Mouse (Mus musculus): Measurements from ENCODE around the gene Tubgcp2. TPM values are rescaled to one million over a fixed set of nuclear protein-coding genes. Genes with fewer than 3 reads are reported as not detected.

Gene Tubgcp2
- total RNA-seq, 2 experiments from 2014 or later: 34.1 to 35.4 TPM

- no peak for DNase-seq (ENCODE audit: low spot score in 2 of 2)
Observed at GRCm38 (mm10) chr7:140048361-140049114, 12.1 kb upstream of the Tubgcp2 start, which contains the start of gene Msx3. Gene Msx3, minus strand, starts transcription at chr7:140049089.

GRCm38 (mm10) chr7:140047811-140048311, 11.4 kb upstream of the Tubgcp2 start:
- DNase-seq (ENCODE audit: low spot score in 2 of 2): no peak

GRCm38 (mm10) chr7:140045546-140045945, 9.1 kb upstream of the Tubgcp2 start:
- no peak for DNase-seq (ENCODE audit: low spot score in 2 of 2)

GRCm38 (mm10) chr7:140042728-140043127, 6.3 kb upstream of the Tubgcp2 start:
- no peak for DNase-seq (ENCODE audit: low spot score in 2 of 2)

DNA sequence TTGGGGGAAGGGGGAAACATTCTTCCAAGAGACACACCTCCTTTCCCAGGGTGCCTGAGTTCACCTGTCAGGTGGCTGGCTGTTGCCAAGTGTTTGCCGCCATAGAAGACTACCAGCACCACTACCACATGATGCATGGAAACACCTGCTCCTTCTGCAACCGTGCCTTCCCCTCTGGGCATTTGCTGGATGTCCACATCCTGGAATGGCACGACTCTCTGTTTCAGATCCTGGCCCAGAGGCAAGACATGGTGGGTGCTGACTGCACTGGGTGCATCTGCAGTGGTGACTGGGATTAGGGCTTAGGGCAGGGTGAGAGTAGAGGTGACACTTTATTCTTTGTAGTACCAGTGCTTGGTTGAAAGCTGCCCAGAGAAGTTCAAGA, 694 bp upstream of the Tubgcp2 start:
- DNase-seq (ENCODE audit: low spot score in 2 of 2): no peak

DNA sequence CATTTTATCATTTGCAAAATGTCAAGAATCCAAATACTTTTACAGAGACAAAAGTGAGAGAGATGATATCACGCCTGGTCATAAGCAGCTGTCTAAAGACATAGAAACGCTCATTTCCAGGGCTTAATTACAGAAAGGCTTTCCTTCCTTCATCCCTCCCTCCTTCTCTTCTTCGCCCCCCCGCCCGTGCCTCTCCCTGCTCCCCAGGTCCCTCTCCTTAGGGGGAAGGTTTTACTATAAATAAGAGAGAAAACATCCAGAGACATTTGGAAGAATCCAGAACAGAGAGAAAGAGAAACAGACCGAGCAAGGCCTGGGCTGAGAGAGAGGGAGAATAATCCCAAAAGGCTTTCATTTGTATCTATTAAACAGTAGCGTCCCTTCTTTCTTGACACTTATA, 1.0 kb downstream of the Tubgcp2 start:
- DNase-seq (ENCODE audit: low spot score in 2 of 2): no peak

GRCm38 (mm10) chr7:140033386-140033785, 3.1 kb downstream of the Tubgcp2 start:
- DNase-seq (ENCODE audit: low spot score in 2 of 2): no peak

GRCm38 (mm10) chr7:140032366-140032765, 4.1 kb downstream of the Tubgcp2 start:
- DNase-seq (ENCODE audit: low spot score in 2 of 2): no peak

DNA sequence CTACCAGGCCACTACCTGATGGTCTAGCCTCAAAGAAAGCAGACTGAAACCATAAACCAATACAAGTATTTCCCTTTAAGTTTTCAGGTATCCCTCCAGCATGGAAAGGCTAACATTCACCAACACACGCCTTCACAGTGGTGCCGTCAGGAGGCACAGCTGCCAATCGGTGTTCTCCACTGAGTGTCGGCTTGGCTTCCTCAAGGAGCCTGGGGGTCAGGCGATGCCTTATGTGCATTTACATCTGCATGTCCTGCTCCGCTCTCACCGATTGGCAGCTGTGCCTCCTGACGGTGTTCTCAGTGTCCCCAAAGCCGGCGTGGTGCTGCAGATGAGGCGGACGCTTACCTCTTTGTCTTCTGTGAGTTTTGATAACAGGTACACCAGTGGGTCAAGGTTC, 4.7 kb downstream of the Tubgcp2 start:
- DNase-seq (ENCODE audit: low spot score in 2 of 2): no peak

DNA sequence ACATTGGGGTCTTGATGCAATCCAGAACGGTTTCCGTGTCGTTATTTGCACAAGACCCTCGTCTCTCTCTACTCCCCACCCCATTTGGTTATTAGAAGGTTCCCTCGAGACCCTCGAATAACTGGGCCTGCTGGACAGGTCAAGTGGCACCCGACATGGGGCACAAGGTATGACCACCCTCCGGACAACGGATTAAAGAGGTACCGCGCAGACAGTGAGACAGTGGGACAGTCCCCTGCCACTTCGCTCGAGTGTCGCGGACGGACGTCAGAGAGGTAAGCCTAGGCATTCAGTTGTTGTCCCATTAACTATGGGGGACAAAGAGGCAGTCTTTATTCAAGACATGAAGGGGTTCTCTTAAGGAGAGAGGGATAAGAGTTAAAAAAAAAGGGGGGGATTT, 25.1 kb downstream of the Tubgcp2 start:
- no peak for DNase-seq (ENCODE audit: low spot score in 2 of 2)

GRCm38 (mm10) chr7:140007781-140008180, 28.7 kb downstream of the Tubgcp2 start:
- no peak for DNase-seq (ENCODE audit: low spot score in 2 of 2)

GRCm38 (mm10) chr7:140006861-140007611, 29.4 kb downstream of the Tubgcp2 start:
- DNase-seq (ENCODE audit: low spot score in 2 of 2): no peak

DNA sequence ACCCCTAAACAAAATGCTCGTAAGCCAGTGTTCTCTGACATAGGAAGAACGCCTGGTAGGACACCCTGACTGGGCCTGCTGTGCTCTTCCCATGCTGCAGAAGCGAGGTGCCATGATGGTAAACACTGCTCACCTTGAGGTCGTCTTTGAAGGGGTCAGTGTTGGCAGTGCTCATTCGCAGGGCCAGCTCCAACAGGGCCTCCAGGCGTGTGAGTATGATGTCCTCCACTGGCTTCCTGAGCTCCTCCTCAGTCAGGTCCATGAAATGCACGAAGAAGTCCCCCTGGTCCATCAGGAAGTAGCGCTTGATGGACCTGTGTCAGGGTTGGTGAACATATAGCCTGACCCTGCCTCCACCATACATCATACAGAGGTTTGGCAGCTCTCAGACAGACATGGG, 31.8 kb downstream of the Tubgcp2 start:
- no peak for DNase-seq (ENCODE audit: low spot score in 2 of 2)

DNA sequence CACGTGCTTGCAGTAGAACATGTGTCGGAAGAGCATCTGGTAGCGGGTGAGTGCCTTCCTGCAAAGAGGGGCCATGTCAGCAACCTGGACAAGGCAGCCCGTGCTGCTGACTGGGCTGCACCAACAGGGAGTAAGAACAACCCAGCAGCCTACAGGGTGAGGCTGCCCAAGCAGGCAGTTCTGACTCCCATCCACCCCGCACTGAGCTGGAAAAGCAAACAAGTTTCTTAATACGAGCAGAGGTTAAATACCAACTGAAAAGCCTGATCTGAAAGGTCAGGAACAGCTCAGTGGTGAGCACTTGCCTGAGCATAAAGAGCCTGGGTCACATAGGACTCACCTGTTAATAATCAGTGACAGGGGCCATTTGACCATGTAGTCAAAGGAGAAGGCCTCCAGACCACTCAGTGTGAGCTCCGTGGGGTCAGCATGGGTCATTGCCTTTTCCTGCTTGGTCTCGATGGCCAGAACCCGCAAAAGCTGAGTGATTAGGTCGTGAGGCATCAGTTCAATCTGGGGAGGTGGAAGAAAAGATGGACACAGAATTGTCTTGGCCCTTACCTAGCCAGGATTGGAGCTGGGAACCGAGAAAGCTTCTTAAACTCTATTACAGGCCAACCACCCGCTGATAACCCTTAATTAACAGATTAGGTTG, 35.3 kb downstream of the Tubgcp2 start:
- no peak for DNase-seq (ENCODE audit: low spot score in 2 of 2)

GRCm38 (mm10) chr7:139998691-139999350, 37.6 kb downstream of the Tubgcp2 start:
- DNase-seq (ENCODE audit: low spot score in 2 of 2): peak; percentile 32 to 77

- peak; percentile 56 to 89 for DNase-seq (ENCODE audit: low spot score in 2 of 2)
Observed at GRCm38 (mm10) chr7:139994676-139995075, 41.8 kb downstream of the Tubgcp2 start.

GRCm38 (mm10) chr7:139994202-139994601, 42.3 kb downstream of the Tubgcp2 start:
- DNase-seq (ENCODE audit: low spot score in 2 of 2): no peak

DNA sequence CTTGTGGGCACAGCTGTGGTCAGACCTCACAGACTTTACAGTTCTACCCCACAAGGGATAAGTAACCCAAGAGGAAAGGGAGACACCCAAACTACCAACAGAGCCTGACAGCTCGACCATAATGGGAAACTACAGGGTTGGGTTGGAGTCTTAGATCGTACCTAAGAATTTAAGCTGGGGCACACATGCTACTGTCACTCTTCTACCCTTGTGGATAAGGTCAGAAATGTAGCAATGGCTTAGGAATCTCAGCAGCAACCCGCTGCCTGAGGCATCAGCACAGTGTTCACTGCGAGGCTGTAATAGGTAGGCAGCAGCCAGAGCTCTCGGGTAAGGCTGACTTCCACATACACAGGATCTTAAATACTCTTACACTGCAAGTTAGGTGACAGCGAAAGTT, 42.9 kb downstream of the Tubgcp2 start:
- no peak for DNase-seq (ENCODE audit: low spot score in 2 of 2)

- no peak for DNase-seq (ENCODE audit: low spot score in 2 of 2)
Observed at GRCm38 (mm10) chr7:139992406-139992805, 44.1 kb downstream of the Tubgcp2 start, which contains the start of gene Adam8. Gene Adam8, minus strand, starts transcription at chr7:139992562.

GRCm38 (mm10) chr7:139990864-139991394, 45.5 kb downstream of the Tubgcp2 start:
- DNase-seq (ENCODE audit: low spot score in 2 of 2): no peak

GRCm38 (mm10) chr7:139988272-139988671, 48.2 kb downstream of the Tubgcp2 start:
- no peak for DNase-seq (ENCODE audit: low spot score in 2 of 2)

Measured in layer of hippocampus, adult 18-20 months (tissue).